Mouse (Mus musculus) frontal cortex, adult 2 months (tissue): Measurements from ENCODE around the gene Ube2q1. TPM values are rescaled to one million over a fixed set of nuclear protein-coding genes. Genes with fewer than 3 reads are reported as not detected.

Experiments
- DNase-seq, 2 experiments: peaks; one replicate each; pipeline ENCODE4 v3.0.0; 2022; ENCODE audit warnings: low spot score in 1 of 2; ENCODE audit errors: extremely low spot score in 1 of 2
- polyA plus RNA-seq: library from polyadenylated mRNA; depleted of rRNA; stranded (reverse); fragments of >200 nt; gene quantifications from 2 replicates; pipeline ENCODE4 v1.2.3, GENCODE M21; 2012; rRNA removed

The Ube2q1 gene
- polyA plus RNA-seq, 1 experiment, result 58.0 TPM

- no peak for DNase-seq
Observed at GRCm38 (mm10) chr3:89819897-89820296, 46.5 kb downstream of the Ube2q1 start.

- no peak for DNase-seq
Observed at GRCm38 (mm10) chr3:89820311-89821095, 47.1 kb downstream of the Ube2q1 start.

- no peak for DNase-seq
Observed at GRCm38 (mm10) chr3:89821096-89821513, 47.7 kb downstream of the Ube2q1 start.

GRCm38 (mm10) chr3:89821548-89822480 is 48.4 kb downstream of the Ube2q1 start:
- no peak for DNase-seq

GRCm38 (mm10) chr3:89823594-89823993 is 50.2 kb downstream of the Ube2q1 start:
- DNase-seq, result no peak

- DNase-seq, result no peak
Observed at GRCm38 (mm10) chr3:89826295-89826694, 52.9 kb downstream of the Ube2q1 start.

- no peak for DNase-seq
Observed at GRCm38 (mm10) chr3:89830815-89831591, 57.6 kb downstream of the Ube2q1 start, which contains the start of gene She. Gene She, plus strand, starts transcription at chr3:89831370.

Other genes with a start within 250 kb of the Ube2q1 start
- 99.0 and 108 TPM in 2 replicates for gene Adar, start 58.6 kb upstream of the Ube2q1 start, polyA plus RNA-seq
- gene Chrnb2, start 9.0 kb upstream of the Ube2q1 start, polyA plus RNA-seq, result 24.8 and 26.7 TPM in 2 replicates
- 2.0 and 2.4 TPM in 2 replicates for gene She, start 57.8 kb downstream of the Ube2q1 start, polyA plus RNA-seq
- 1.7 and 2.3 TPM in 2 replicates for gene Il6ra, start 139.6 kb downstream of the Ube2q1 start, polyA plus RNA-seq
- gene Atp8b2, start 189.9 kb downstream of the Ube2q1 start, polyA plus RNA-seq, result 104 and 105 TPM in 2 replicates
- gene Hax1, start 225.2 kb downstream of the Ube2q1 start, polyA plus RNA-seq, result 88.0 and 96.1 TPM in 2 replicates